Mouse (Mus musculus) 3134 (cell line): ENCODE data around the gene Aldh2.
"Not testable (repeated sequence)": the region's sequence is repeated elsewhere in the genome, so short reads cannot be mapped to it uniquely, and the experiment has no call there.

Experiments
- DNase-seq: peaks from one replicate; pipeline ENCODE4 v3.0.0-alpha.2; 2011; ENCODE audit warnings: low spot score; ENCODE audit not compliant: insufficient read length; ENCODE audit errors: extremely low read depth

Gene Aldh2

DNA sequence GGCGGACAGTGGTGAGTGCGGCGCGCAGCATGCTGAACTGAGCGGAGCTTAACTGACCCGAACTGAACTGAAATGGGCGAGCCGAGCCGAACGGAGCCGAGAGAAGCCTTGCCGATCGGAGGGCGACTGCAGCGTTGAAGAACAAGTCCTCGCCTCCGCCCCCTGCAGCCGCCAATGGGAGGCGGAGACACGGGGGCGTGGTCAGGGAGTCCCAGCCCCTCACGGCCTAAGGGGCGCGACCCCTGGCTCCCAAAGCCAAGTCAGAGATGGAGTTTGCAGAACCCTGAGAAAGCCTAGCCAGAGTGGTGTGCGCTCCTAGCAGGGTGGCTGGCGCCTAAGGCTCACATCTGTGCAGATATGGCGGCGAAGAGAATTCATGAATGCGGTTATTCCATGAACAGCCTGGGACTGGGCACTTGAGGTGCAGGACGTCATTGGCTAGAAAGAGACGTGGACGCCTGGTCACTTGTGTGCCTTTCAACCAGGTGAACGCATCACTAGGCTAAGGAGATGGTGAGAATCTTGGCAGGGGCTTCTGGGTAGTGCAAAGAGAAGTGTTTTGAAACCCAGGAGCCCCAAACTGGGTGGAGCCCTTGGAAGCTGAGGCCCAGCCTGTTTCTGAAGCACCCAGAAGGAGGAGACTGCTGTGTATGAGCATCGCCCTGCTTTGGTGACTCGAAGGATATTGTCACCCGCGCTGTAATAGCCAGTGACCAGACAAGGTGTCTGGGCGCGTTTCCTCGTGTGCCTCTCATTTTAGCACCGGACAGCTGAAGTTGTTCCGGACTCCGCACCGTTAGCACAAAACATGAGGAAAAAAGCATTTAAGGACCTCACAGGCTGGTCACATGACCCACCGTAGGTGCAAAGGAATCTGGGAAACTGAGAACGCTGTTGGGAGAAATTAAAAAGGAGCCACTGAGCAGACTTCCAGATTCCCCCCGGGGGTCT lies at the start of gene Aldh2:
Aldh2 (minus strand) TSS at position 374 of the 951 bp plus-strand sequence.
- peak; percentile 91 for DNase-seq

DNA sequence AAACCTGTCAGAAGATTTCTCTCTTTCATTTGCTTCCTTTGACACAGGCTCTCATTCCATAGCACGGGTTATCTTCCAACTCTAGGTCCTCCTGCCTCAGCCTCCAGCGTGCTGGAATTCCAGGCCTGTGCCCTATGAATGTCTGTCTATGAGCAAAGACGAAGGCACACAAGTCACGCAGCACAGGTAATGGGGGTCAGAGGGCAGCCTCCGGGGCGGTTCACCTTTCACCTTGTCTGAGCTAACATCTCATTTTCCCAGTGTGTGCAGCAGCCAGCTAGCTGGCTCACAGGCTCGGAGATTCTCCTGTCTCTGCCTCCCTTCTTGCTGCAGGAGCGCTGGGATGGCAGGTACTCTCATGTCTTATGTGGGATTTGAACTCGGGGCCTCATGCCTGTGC lies 46.0 kb upstream of the Aldh2 start:
- no peak for DNase-seq

DNA sequence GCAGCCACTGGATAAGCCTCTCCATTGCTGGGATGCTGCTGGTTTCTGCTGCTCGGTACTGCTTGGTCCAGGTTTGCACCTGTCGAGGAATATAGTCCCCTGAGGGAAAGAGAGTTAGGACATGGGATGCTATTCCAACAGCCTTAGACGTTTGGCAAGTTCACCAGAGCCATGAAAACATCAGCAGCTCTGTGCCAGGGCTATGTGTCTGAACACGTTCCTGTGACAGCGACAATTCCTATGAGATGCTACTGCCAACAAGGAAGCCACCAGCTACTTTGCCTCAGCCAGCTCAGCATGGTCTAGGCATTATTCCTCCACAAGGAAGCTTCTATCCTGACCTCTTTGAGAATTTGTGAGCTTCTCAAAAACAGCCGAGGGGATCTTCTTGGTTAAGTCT lies 43.7 kb upstream of the Aldh2 start:
- no peak for DNase-seq

DNA sequence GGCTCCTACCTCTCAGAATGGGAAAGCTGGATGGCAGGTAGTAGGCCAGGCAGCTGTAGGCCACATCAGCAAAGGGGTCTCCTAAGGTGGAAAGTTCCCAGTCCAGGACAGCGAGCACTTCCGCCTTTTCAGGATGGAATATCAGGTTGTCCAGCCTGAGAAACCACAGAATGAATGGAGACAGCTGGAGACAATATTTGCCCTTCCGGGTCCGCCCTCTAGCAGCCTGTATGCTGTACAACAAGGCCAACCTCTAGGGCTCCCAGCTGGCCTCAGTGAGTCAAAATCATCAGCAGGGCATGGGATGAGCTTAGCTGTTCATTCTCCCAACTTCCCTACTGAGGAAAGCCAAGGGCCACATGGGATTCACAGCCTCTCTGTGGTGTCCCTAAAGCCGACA lies 41.0 kb upstream of the Aldh2 start:
- DNase-seq: no peak

DNA sequence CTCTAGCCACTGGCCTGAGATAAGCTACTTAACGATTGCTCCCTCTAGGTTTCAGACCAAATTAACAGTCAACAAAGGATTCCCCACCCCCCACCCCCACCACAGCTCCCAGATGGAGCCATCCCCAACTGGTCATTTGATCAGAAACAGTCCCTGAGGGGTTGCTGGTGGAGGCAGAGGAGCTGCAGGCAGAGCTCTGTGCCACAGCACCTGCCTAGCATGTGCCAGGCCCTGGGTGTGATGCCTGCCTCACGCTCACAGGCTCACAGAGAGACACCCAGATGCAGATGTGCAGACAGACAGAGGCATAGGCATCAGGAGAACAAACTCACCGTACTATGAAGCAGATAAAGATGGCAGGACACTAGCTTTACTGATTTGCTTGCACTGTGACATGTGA lies 39.2 kb upstream of the Aldh2 start:
- no peak for DNase-seq

DNA sequence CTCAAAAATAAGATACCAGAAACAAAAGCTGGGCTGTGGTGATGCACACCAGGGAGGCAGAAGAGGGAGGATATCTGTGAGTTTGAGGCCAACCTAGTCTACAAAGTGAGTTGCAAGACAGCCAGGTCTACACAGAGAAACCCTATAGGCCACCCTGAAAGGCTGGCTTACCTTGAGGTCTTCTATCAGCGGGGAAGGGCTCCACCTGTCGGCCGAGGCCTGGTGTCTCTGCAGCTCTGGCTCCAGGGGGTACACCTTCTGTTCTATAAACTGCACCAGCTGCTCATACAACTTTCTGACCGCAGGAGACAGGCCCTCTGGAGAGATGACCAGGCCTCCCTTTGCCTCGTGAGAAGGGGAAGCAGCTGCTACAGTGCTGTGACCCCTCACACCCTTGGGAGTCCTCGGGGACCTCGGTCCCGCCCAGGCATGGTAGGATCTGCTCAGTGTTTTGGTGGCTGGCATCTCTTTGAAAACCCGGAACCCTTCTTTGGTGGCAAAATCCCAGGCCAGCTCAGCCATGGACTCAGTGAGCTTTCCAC lies 37.6 kb upstream of the Aldh2 start:
- DNase-seq: not testable (repeated sequence)

DNA sequence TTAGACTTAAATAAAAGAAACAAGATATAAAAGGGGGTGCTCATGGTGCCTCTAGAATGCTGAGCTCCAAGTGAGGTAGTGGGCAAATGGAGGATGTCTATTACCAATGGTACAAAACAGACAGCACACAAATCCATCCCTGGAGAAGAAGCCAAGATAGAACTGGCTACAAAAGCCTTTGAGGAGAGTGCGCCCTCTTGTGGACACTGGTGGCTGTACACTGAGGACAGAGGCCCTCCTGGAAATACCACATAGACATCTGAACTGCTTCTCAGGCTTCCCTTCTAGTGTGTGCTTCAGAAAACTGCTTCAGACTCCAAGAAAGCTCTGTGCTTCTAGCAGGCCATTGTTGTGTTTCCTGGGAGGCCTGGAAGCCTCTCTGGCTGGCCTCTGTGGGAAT lies 34.2 kb upstream of the Aldh2 start:
- no peak for DNase-seq

DNA sequence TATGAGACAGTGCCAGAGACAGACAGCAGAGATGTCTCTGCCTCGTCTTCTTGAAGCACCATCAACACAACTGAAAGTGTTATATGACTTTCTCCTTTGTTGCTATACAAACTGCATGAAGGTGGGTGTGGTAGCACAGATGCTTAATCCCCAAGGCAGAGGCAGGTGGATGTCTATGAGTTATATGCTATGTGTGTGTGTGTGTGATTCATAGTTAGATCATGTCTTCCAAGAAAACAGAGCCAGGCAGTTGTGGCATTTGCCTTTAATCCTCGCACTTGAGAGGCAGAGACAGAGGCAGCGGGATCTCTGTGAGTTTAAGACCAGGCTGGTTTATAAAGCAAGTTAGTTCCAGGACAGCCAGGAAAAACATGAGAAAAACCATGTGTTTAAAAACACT lies 29.6 kb upstream of the Aldh2 start:
- DNase-seq: peak; percentile 66

DNA sequence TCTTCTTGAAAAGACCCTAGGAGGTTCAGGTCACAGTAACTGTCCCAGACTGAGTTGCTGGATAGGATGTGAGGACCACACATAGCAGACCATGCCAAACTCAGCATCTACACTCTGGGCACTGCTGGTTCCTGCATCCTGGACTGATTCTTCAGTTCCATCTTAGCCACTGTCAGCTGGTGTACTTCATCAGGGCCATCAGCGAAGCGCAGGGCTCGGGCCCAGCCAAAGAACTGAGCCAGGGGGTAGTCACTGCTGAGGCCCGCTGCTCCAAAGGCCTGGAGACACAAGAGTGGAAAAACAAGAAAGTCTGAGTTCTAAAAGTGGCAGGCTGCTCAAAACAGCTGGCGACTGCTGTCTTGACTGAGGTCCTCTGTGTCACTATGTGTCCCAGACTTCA lies 27.5 kb upstream of the Aldh2 start:
- no peak for DNase-seq

DNA sequence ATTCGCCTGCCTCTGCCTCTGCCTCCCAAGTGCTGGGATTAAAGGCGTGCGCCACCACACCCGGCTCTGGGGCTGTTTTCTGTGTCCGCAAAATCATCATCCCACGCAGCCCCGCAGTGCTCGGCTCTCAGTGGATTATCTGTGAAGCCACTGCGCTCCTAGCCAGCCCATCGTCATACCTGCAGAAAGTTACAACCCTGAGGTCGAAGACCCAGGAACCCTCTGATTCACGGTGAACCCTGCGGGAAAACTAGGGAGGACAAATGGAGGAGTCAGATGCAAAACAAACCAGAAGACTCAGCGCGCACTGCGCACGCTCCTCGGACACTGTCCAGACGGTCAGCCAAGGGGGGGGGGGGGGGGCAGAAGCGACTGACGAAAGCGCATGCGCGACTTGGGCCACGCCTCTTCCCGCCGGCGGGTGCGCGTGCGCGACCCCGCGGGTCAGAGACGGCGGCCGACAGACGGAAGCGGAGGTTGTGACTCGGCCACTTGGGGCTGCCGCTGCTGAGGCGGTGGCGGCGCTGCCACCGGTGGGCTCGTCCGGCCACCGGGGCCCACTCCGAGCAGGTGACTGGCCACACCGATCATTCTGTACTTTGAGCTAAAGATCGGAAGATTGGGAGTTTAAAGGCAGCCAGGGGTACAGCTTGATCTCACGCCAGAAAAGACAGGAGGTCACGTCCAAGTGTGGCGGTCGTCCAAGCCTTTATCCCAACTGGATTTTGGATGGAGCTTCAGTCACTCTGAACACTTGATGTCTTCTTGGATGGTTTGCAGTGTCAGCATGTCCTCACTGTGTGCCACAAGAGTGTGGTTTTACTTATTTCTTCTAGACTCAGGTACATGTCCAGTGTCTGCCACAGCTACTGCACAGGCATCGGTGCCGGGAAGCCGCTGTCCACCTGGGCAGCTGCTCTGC lies 25.2 kb upstream of the Aldh2 start, which contains the start of gene Acad12:
Acad12 (minus strand) TSS at position 347 of the 922 bp plus-strand sequence.
- peak; percentile 91 for DNase-seq

DNA sequence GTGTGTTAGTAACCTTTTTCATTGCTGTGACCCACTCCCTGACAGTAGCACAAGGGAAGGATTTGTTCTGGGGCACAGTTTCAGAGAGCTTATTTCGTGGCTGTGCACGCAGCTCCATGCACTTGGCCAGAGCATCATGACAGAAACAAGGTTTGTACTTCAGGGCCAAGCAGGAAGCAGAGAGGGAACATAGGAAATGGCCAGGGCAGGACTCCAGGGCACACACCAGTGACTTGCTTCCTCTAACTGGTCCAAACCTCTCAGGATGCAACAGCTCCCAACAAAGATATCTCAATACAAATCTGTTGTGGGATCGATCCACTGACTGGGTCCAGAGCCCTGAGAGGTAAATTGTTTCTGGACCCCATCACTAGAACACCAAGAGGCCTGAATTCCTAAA lies 21.3 kb upstream of the Aldh2 start:
- DNase-seq: not testable (repeated sequence)

DNA sequence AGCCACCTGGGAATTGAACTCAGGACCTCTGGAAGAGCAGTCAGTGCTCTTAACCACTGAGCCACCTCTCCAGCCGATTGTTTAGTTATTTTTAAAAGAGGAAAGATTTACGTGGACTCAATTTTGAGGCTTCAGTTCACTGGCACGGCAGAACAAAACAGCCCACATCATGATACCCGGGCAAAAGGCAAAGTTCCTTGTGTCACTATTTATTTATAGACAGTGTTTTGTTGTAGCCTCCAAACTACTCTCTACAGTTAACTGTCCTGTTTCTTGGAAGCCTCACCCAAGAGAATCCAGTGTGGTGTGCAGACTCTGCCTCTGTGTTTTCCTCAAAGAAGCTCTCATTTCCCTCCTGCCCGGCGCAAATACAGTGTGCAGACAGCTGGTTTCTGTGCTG lies 18.4 kb upstream of the Aldh2 start:
- DNase-seq: no peak

DNA sequence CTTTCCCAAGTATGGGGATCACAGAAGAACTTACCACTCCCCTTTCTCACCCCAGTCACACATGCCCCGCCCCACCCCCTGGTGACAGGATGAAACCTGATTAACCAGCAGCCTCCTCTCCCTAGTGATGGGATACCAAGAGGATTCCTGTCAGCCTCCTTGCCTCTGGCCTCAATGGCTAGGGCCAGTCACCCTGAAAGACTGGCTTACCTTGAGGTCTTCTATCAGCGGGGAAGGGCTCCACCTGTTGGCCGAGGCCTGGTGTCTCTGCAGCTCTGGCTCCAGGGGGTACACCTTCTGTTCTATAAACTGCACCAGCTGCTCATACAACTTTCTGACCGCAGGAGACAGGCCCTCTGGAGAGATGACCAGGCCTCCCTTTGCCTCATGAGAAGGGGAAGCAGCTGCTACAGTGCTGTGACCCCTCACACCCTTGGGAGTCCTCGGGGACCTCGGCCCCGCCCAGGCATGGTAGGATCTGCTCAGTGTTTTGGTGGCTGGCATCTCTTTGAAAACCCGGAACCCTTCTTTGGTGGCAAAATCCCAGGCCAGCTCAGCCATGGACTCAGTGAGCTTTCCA lies 16.0 kb upstream of the Aldh2 start:
- not testable (repeated sequence) for DNase-seq

DNA sequence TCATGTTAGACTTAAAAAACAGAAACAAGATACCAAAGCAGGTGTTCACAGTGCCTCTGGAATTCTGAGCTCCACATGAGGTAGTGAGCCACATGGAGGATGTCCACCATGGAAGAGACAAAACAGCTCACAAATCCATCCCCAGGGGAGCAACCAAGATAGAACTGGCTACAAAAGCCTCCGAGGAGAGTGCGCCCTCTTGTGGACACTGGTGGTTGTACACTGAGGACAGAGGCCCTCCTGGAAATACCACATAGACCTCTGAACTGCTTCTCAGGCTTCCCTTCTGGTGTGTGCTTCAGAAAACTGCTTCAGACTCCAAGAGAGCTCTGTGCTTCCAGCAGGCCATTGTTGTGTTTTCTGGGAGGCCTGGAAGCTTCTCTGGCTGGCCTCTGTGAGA lies 12.5 kb upstream of the Aldh2 start:
- peak; percentile 36 for DNase-seq

DNA sequence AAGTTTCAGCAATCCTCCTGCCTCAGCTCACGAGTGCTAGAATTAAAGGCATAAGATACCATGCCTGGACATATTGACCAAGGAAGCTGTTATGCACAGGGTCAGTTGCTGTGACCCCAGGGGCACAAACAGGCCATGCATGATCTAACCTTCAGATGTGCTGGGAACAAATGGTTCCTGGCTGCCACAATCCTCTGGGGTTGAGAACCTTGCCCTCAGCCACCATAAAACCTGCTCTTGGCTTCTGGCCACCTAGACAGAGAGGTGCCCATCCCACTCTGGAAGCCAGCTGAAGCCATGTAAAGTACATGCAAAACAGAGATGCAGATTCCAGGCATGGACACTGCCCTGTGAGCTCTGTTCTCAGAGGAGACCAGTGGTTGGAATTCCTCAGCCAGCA lies 10.2 kb upstream of the Aldh2 start:
- not testable (repeated sequence) for DNase-seq

DNA sequence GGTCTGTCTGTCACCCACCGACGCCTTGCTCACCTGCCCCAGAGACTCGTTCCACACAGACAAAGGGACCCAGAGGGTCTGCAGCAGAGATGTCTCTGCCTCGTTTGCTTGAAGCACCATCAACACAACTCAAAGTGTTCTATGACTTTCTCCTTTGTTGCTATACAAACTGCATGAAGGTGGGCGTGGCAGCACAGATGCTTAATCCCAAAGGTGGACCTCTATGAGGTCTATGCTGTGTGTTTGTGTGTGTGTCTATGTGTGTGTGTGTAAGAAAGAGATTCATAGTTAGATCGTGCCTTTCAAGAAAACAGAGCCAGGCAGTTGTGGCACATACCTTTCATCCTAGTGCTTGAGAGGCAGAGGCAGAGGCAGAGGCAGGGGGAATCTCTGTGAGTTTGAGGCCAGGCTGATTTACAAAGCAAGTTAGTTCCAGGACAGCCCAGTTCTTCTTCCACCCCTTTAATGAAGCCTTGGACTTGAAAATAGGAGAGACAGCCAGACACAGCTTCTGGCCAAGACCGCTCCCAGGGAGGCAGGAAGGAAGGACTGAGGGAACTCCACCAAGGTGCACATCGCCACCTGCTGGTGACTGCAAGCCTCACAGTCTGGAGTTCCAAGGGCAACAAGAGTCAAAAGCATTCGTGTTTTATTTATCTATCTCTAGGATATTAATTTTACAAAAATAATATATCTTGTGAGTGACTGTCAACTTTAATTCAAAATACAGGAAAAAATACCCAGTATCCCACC lies 8.1 kb upstream of the Aldh2 start:
- DNase-seq: peak; percentile 43

DNA sequence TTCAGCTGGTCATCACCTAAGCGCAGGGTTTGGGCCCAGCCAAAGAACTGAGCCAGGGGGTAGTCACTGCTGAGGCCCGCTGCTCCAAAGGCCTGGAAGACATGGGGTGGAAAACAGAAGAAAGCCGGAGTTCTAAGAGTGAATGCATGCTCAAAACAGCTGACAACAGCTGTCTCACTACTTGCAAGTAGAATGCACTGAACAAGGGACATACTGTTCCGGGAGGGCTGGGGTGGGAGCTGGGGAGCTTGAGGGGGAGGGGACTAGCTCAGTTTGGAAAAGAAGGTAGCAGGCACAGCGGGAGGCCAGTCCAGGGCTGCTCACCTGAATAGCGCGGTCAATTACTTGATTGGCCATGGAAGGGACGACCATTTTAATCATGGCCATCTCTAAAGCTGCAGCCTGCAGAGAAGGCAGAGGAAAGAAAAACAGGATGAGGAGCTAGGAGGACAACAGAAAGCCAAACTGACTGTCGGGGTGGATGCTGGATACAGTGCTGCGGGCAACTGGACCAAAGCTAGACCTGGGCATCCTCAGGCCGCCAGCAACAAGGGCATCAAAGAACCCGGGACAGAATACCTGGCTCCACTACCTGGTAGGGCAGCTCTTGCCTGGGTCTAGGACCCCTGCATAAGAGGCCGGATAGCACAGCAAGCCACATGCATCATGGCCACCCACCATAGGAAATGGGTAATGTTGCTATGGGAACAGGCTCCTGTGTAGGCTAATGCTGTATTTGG lies 5.4 kb upstream of the Aldh2 start:
- DNase-seq: no peak

DNA sequence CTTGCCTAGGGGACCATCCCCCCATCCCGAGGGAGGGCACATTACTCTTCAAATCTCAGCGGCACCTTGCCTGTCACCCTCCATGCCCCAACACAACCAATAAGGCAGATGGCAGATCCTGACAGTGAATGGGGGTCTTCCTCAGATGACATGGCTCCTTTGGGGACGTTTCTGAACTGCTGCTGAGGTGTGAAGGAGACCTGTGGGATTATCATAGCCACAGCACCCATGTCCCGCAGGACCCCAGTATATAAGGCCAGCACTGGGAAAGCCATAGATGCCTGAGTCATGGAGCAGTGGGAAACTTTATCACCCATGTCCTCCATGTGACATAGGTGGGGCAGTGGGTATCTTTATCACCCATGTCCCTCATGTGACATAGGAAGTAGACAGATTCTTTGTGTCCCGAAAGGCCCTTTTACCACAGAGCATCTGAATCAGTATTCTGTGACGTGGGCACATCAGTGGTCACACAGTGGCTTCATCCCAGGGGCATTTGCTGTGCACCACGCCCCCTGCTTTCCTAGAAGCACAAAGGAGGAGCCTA lies 4.4 kb upstream of the Aldh2 start:
- DNase-seq: no peak

DNA sequence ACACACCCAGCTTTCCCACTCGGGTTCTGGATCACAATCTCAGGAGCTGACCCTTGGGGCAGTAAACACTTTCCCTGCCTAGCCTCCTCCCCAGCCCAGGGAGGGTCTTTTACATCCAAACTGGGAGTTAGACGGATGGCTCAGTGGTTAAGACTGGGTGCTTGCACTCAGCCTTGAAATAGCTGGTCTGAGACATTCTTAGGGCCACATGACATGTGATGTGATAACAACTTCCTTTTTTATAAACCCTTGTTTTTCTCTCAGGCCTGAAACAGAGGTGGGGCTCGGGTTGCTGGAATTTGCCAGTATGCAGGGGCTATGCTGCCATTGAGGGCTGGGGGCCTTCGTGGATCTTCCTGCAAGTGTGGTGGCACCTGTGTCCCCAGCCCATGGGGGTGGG lies 3.7 kb upstream of the Aldh2 start:
- no peak for DNase-seq
